Mouse (Mus musculus) thymus, adult 2 months (tissue): ENCODE results near the gene Nox3.

Experiments used
- CTCF ChIP-seq: fragments of 200-500 bp; IDR thresholded peaks from 2 replicates; pipeline ENCODE4 v1.5.1; 2012; ENCODE audit warnings: mild to moderate bottlenecking, control low read depth, low read length, moderate library complexity, borderline replicate concordance; ENCODE audit not compliant: control insufficient read depth, poor library complexity, insufficient read depth; ENCODE audit errors: extremely low read depth
- POLR2A ChIP-seq: fragments of 200-500 bp; IDR thresholded peaks from 2 replicates; pipeline ENCODE4 v1.6.1; 2012; ENCODE audit warnings: mild to moderate bottlenecking, low read length, control low read depth, moderate library complexity; ENCODE audit not compliant: control insufficient read depth, poor library complexity, insufficient read depth; ENCODE audit errors: extremely low read depth

DNA sequence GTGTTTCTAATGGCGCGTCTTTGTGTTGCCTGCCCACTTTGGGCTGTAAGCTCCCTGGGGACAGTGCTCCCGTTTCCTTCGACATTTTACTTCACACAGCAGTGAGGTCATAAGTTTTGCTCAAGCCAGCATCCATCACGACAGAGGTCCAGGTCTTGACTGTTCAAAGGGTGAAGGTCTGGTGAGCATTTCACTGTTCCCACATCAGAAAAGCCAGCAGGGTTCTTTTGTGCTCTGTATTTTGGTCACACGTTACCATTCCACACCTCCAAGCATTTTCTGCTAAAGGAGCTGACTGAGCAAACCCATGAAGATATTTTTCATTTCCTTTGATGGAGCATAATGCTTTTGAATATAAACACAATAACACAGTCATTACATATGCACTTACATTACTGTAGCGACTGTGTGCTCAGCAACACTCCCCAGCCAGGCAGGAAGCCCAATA is 85.7 kb downstream of the Nox3 start:
- TF ChIP-seq CTCF = no peak
- TF ChIP-seq POLR2A = no peak
